Mouse (Mus musculus) stomach, embryonic 16.5 days (tissue): ENCODE results near the gene Il1rl1. TPM values are rescaled to one million over a fixed set of nuclear protein-coding genes. Genes with fewer than 3 reads are reported as not detected.

ENCODE experiments used
- ATAC-seq: fragments of 200-750 bp; cut with Nextera tagmentation; 2 replicates; pipeline ENCODE4 v1.8.0; 2017; ENCODE audit warnings: moderate number of reproducible peaks, moderate TSS enrichment; ENCODE audit not compliant: insufficient read depth, low FRiP score
- H3K27ac ChIP-seq: fragments of 300-500 bp; sonication (generic); 2 replicates; pipeline ENCODE4 v1.5.1; 2014; ENCODE audit warnings: low read length
- H3K27me3 ChIP-seq: fragments of 300-500 bp; sonication (generic); 2 replicates; pipeline ENCODE4 v1.6.1; 2014; ENCODE audit warnings: low read length, control low read depth, mixed read lengths; ENCODE audit not compliant: control insufficient read depth, insufficient read depth
- H3K36me3 ChIP-seq: fragments of 300-500 bp; sonication (generic); 2 replicates; pipeline ENCODE4 v1.6.1; 2014; ENCODE audit warnings: low read length; ENCODE audit not compliant: control insufficient read depth, insufficient read depth
- H3K4me1 ChIP-seq: fragments of 300-500 bp; sonication (generic); 2 replicates; pipeline ENCODE4 v1.6.1; 2014; ENCODE audit warnings: low read length, control low read depth, mixed read lengths; ENCODE audit not compliant: control insufficient read depth, insufficient read depth
- H3K4me2 ChIP-seq: fragments of 300-500 bp; sonication (generic); 2 replicates; pipeline ENCODE4 v1.6.1; 2014; ENCODE audit warnings: low read depth, low read length, mixed read lengths
- H3K4me3 ChIP-seq: fragments of 300-500 bp; sonication (generic); replicated peaks from 2 replicates; pipeline ENCODE4 v1.5.1; 2014; ENCODE audit warnings: mild to moderate bottlenecking, low read length
- H3K9ac ChIP-seq: fragments of 300-500 bp; sonication (generic); 2 replicates; pipeline ENCODE4 v1.6.1; 2014; ENCODE audit warnings: low read length
- H3K9me3 ChIP-seq: fragments of 300-500 bp; sonication (generic); replicated peaks from 2 replicates; pipeline ENCODE4 v1.6.1; 2016; ENCODE audit warnings: low read length, control low read depth; ENCODE audit not compliant: control insufficient read depth
- WGBS: fragments of 180-500 bp; shearing (Covaris S2); extraction: QIAGEN DNeasy Blood & Tissue Kit; methylation state at CpG from one replicate; pipeline ENCODE4 v1.1.7; 2014; 5-methylcytosine and 5-hydroxymethylcytosine counted together
- polyA plus RNA-seq: library from polyadenylated mRNA; unstranded; fragments of >200 nt; fragmentation: Nextera tagmentation; extraction: Ambion mirVana; gene quantifications from 2 replicates; pipeline ENCODE4 v1.2.1, GENCODE M21; 2015

The Il1rl1 gene
- polyA plus RNA-seq: 1.5 TPM in 2 replicates

- 73% methylated on average over 5 of the region's 5 CpGs for WGBS
- Histone ChIP-seq H3K9me3 (no peaks in the 10 kb centered on the region), H3K9ac (no peak within 1 kb of the TSS), H3K36me3 (no peaks in the 10 kb centered on the region), H3K4me3 (no peak within 1 kb of the TSS), H3K27ac (no peak within 1 kb of the TSS), H3K27me3 (no peaks in the 10 kb centered on the region), H3K4me2 (no peak within 1 kb of the TSS), H3K4me1 (no peaks in the 10 kb centered on the region)
- ATAC-seq: no peak
Measured at GRCm38 (mm10) chr1:40428910-40429675, at the start of gene Il1rl1. Gene Il1rl1, plus strand, starts transcription at chr1:40429570.

- Histone ChIP-seq H3K4me2 (no peak overlapping the region), H3K27ac (no peak overlapping the region), H3K9ac (no peak overlapping the region), H3K27me3 (no peaks in the 10 kb centered on the region), H3K36me3 (no peaks in the 10 kb centered on the region), H3K4me3 (no peak overlapping the region), H3K4me1 (no peaks in the 10 kb centered on the region), H3K9me3 (no peaks in the 10 kb centered on the region)
- no peak for ATAC-seq
- WGBS: 54% methylated on average over 6 of the region's 6 CpGs
Measured at GRCm38 (mm10) chr1:40380111-40380510, 49.3 kb upstream of the Il1rl1 start.

DNA sequence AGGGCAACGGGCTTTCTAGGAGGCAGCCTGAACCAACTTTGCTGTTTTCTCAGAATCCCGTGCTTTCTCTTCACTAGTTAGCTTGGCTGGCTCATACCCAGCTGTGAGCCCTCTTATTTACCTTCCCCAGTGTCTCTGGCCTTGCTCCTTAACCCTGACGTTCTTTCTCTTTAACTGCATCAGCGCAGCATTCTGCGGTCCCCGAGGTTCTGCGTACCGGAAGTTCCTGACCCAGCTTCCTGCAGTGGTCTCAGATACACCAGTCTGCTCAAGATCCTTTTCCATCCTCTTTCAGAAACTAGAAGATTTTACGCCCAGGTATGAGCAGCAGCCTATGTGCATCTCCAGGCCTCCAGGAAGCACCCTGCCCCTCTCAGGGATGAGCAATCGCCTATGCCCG lies 48.4 kb upstream of the Il1rl1 start:
- no peak overlapping the region for H3K4me2 ChIP-seq
- no peaks in the 10 kb centered on the region for H3K4me1 ChIP-seq
- no peak for ATAC-seq
- 78% methylated on average over 11 of the region's 11 CpGs for WGBS
- no peaks in the 10 kb centered on the region for H3K9me3 ChIP-seq
- no peak overlapping the region for H3K9ac ChIP-seq
- no peak overlapping the region for H3K27ac ChIP-seq
- no peaks in the 10 kb centered on the region for H3K36me3 ChIP-seq
- H3K27me3 ChIP-seq: no peaks in the 10 kb centered on the region
- H3K4me3 ChIP-seq: no peak overlapping the region

DNA sequence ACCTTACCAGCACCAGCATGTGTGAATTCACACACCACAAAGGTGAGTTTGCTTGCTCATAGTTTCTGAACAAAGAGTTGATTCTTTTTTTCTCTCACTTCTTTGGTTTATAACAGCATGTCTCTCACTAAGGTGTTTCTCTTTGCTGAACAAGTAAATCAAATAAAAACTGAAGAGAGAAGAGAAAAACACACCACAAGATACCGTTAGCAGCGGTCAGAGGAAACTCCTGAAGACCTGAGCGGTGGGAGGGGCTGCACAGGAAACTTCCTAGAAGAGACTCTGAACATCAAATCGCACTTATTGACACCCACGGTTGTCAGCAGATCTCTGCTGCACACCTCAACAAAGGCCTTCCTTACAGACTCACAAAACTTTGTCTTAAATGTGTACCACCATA lies 46.5 kb upstream of the Il1rl1 start:
- ATAC-seq: no peak
- Histone ChIP-seq H3K27me3 (no peaks in the 10 kb centered on the region), H3K4me1 (no peaks in the 10 kb centered on the region), H3K4me3 (no peak overlapping the region), H3K36me3 (no peaks in the 10 kb centered on the region), H3K9ac (no peak overlapping the region), H3K9me3 (no peaks in the 10 kb centered on the region), H3K4me2 (no peak overlapping the region), H3K27ac (no peak overlapping the region)
- WGBS: 67% methylated on average over 5 of the region's 5 CpGs

GRCm38 (mm10) chr1:40384931-40385545 lies 44.3 kb upstream of the Il1rl1 start:
- H3K27me3 ChIP-seq: no peaks in the 10 kb centered on the region
- ATAC-seq: no peak
- WGBS: 91% methylated on average over 8 of the region's 8 CpGs
- no peak overlapping the region for H3K27ac ChIP-seq
- no peaks in the 10 kb centered on the region for H3K4me1 ChIP-seq
- H3K36me3 ChIP-seq: no peaks in the 10 kb centered on the region
- H3K4me3 ChIP-seq: no peak overlapping the region
- no peaks in the 10 kb centered on the region for H3K9me3 ChIP-seq
- no peak overlapping the region for H3K9ac ChIP-seq
- H3K4me2 ChIP-seq: no peak overlapping the region

GRCm38 (mm10) chr1:40391374-40391773 lies 38.0 kb upstream of the Il1rl1 start:
- H3K9ac ChIP-seq: no peak overlapping the region
- H3K4me1 ChIP-seq: no peaks in the 10 kb centered on the region
- no peak overlapping the region for H3K4me2 ChIP-seq
- H3K36me3 ChIP-seq: no peaks in the 10 kb centered on the region
- WGBS: 77% methylated on average over 3 of the region's 3 CpGs
- no peaks in the 10 kb centered on the region for H3K9me3 ChIP-seq
- no peaks in the 10 kb centered on the region for H3K27me3 ChIP-seq
- no peak overlapping the region for H3K27ac ChIP-seq
- no peak for ATAC-seq
- no peak overlapping the region for H3K4me3 ChIP-seq

- no peak overlapping the region for H3K4me2 ChIP-seq
- H3K4me3 ChIP-seq: no peak overlapping the region
- WGBS: 77% methylated on average over 6 of the region's 6 CpGs
- no peak overlapping the region for H3K27ac ChIP-seq
- H3K9ac ChIP-seq: no peak overlapping the region
- no peaks in the 10 kb centered on the region for H3K36me3 ChIP-seq
- no peaks in the 10 kb centered on the region for H3K9me3 ChIP-seq
- ATAC-seq: no peak
- no peaks in the 10 kb centered on the region for H3K4me1 ChIP-seq
- no peaks in the 10 kb centered on the region for H3K27me3 ChIP-seq
Measured at GRCm38 (mm10) chr1:40392535-40392934, 36.8 kb upstream of the Il1rl1 start.

GRCm38 (mm10) chr1:40393214-40393613 lies 36.2 kb upstream of the Il1rl1 start:
- WGBS: 77% methylated on average over 7 of the region's 7 CpGs
- Histone ChIP-seq H3K4me1 (no peaks in the 10 kb centered on the region), H3K4me2 (no peak overlapping the region), H3K9ac (no peak overlapping the region), H3K36me3 (no peaks in the 10 kb centered on the region), H3K27ac (no peak overlapping the region), H3K4me3 (no peak overlapping the region), H3K9me3 (no peaks in the 10 kb centered on the region), H3K27me3 (no peaks in the 10 kb centered on the region)
- no peak for ATAC-seq

GRCm38 (mm10) chr1:40399639-40400038 lies 29.7 kb upstream of the Il1rl1 start:
- H3K9me3 ChIP-seq: no peaks in the 10 kb centered on the region
- no peak overlapping the region for H3K27ac ChIP-seq
- no peaks in the 10 kb centered on the region for H3K36me3 ChIP-seq
- no peak for ATAC-seq
- 86% methylated on average over 6 of the region's 6 CpGs for WGBS
- no peaks in the 10 kb centered on the region for H3K27me3 ChIP-seq
- H3K9ac ChIP-seq: no peak overlapping the region
- H3K4me3 ChIP-seq: no peak overlapping the region
- H3K4me2 ChIP-seq: no peak overlapping the region
- H3K4me1 ChIP-seq: no peaks in the 10 kb centered on the region
